Mouse (Mus musculus) forebrain, postnatal 0 days (tissue): ENCODE data around the gene Kat5. TPM values are rescaled to one million over a fixed set of nuclear protein-coding genes. Genes with fewer than 3 reads are reported as not detected.

Experiments
- ATAC-seq: fragments of 200-750 bp; cut with Nextera tagmentation; 2 replicates; pipeline ENCODE4 v1.8.0; 2017; ENCODE audit warnings: mild to moderate bottlenecking, moderate library complexity
- DNase-seq: peaks from one replicate; pipeline ENCODE4 v3.0.0-alpha.2; 2015
- H3K27ac ChIP-seq: fragments of 300-500 bp; sonication (generic); 2 replicates; pipeline ENCODE4 v1.5.1; 2014; ENCODE audit warnings: low read depth, mild to moderate bottlenecking, antibody characterized with exemption, low read length, moderate library complexity, mixed read lengths
- H3K27me3 ChIP-seq: fragments of 300-500 bp; sonication (generic); 2 replicates; pipeline ENCODE4 v1.6.1; 2014; ENCODE audit warnings: mild to moderate bottlenecking, low read length, mixed read lengths; ENCODE audit not compliant: insufficient read depth
- H3K36me3 ChIP-seq: fragments of 300-500 bp; sonication (generic); 2 replicates; pipeline ENCODE4 v1.6.1; 2014; ENCODE audit warnings: mild to moderate bottlenecking, moderate library complexity; ENCODE audit not compliant: insufficient read depth
- H3K4me1 ChIP-seq: fragments of 300-500 bp; sonication (generic); 2 replicates; pipeline ENCODE4 v1.6.1; 2014; ENCODE audit warnings: antibody characterized with exemption; ENCODE audit not compliant: insufficient read depth
- H3K4me2 ChIP-seq: fragments of 300-500 bp; sonication (generic); 2 replicates; pipeline ENCODE4 v1.6.1; 2014; ENCODE audit warnings: low read depth, mild to moderate bottlenecking, moderate library complexity
- H3K4me3 ChIP-seq: fragments of 300-500 bp; sonication (generic); 2 replicates; pipeline ENCODE4 v1.5.1; 2014; ENCODE audit warnings: low read depth, low read length, mixed read lengths
- H3K9ac ChIP-seq: fragments of 300-500 bp; sonication (generic); 2 replicates; pipeline ENCODE4 v1.6.1; 2014; ENCODE audit warnings: mild to moderate bottlenecking
- H3K9me3 ChIP-seq: fragments of 300-500 bp; sonication (generic); 2 replicates; pipeline ENCODE4 v1.6.1; 2016; ENCODE audit warnings: low read length
- CTCF ChIP-seq: sonication (generic); IDR thresholded peaks from 2 replicates; pipeline ENCODE4 v1.5.1; 2016; ENCODE audit warnings: antibody characterized with exemption, control low read depth, low read depth
- WGBS: fragments of 180-500 bp; shearing (Covaris S2); extraction: QIAGEN DNeasy Blood & Tissue Kit; methylation state at CpG from one replicate; pipeline ENCODE4 v1.1.7; 2014; 5-methylcytosine and 5-hydroxymethylcytosine counted together
- polyA plus RNA-seq: library from polyadenylated mRNA; unstranded; fragments of >200 nt; fragmentation: Nextera tagmentation; extraction: Ambion mirVana; gene quantifications from 2 replicates; pipeline ENCODE4 v1.2.1, GENCODE M21; 2015
- total RNA-seq: library from RNA; depleted of rRNA; stranded (reverse); fragments of >200 nt; gene quantifications from 2 replicates; pipeline ENCODE4 v1.2.3, GENCODE M21; 2014

Kat5 gene
- total and polyA plus RNA-seq, 2 experiments from 2014 or later: 72.6 to 131 TPM

DNA sequence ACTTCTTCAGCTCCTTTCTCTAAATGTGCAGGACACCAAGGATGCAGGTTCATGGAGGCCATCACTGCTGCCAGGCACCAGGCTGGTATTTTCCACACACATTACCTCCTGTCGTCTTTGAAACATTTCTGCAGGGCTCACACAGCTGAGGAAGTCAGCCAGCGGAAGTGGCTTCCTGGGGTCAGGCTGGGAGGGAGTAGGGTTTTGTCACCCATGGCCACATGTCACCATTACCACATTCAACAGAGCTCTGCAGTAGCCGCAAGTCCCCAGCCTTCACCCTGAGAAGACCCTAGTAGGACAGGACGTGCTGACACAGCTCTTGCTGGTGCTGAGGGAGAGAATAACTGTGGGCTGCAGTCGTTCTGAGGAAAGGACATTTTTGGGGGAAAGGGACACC is 38.2 kb downstream of the Kat5 start:
- H3K27me3 ChIP-seq: no peaks in the 10 kb centered on the region
- H3K36me3 ChIP-seq: peaks cover 23% of the 10 kb centered on the region; the same call in 1 of the 2 replicates
- H3K9ac ChIP-seq: no peak overlapping the region
- 78% methylated on average over 5 of the region's 5 CpGs for WGBS
- DNase-seq (no peak), ATAC-seq (no peak)
- H3K27ac ChIP-seq: no peak overlapping the region
- H3K4me1 ChIP-seq: peaks cover 7% of the 10 kb centered on the region; the same call in 1 of the 2 replicates
- H3K9me3 ChIP-seq: no peaks in the 10 kb centered on the region
- no peak overlapping the region for H3K4me2 ChIP-seq
- TF ChIP-seq CTCF: no peak
- H3K4me3 ChIP-seq: no peak overlapping the region

DNA sequence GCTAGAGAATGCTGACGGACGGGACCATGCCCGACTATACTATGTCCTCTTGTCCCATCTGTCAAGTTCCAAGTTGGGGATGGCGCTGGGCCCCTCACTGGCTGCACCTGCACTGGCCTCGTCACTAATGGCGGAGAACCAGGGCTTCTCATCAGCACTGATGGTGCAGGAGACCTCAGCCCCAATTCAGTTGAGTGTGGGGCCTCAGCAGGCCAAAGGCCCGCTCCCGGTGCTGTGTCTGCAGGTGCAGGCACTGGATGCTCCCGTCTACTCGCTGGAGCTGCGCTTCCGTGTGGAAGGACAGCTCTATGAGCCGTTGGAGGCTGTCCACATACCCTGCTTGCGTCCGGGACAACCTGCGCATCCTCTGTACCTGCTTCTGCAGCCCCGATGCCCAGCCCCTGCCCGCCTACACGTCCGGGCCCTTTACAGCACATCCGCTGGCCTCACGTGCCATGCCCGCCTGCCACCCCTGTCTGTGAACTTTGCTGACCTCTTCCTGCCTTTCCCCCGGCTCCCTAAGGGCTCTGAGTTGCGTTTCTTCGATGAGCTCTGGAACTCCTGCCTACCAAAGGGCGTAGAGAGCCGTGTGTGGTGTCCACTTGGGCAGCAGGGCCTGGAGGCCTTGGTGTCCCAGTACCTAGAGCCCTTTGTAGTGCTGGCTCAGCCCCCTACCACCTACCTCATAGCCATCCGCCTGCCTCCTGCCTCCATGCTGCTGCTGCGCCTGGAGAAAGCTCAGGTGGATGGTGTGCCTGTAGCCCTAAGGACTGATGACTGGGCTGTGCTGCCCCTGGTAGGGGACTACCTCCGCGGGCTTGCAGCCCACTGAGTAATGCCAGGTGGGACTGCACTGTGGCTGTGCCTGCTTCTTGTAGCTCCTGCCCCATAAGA is 39.4 kb downstream of the Kat5 start:
- H3K4me1 ChIP-seq: peaks cover 8% of the 10 kb centered on the region; the same call in 1 of the 2 replicates
- H3K9ac ChIP-seq: no peak overlapping the region
- peaks cover 23% of the 10 kb centered on the region; the same call in 1 of the 2 replicates for H3K36me3 ChIP-seq
- no peaks in the 10 kb centered on the region for H3K9me3 ChIP-seq
- no peak overlapping the region for H3K4me2 ChIP-seq
- no peak overlapping the region for H3K4me3 ChIP-seq
- ATAC-seq (no peak), DNase-seq (no peak)
- H3K27ac ChIP-seq: no peak overlapping the region
- no peaks in the 10 kb centered on the region; the same call in 1 of the 2 replicates for H3K27me3 ChIP-seq
- TF ChIP-seq CTCF: no peak
- 90% methylated on average over 32 of the region's 32 CpGs for WGBS

DNA sequence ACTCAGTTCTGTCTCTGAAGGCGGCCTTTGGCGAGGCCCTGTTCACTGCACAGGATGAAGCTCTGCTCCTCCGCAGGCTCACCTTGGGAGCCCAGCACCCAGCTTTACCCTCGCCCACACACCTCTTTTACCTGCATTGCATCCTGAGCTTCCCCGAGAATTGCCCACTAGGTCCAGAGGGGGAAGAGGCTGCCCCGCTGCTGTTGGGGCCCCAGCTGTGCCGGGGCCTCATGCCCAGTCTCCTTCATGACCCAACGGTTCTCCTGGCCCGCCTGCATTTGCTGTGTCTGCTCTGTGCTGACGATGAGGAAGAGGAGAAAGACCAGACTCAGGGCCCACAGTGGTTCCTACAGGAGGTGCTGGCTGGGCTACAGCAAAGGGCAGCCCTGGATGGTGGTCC is 40.5 kb downstream of the Kat5 start:
- no peak for TF ChIP-seq CTCF
- Histone ChIP-seq H3K4me3 (no peak overlapping the region), H3K9ac (no peak overlapping the region), H3K9me3 (no peaks in the 10 kb centered on the region), H3K27ac (no peak overlapping the region), H3K4me2 (peak overlapping the region; percentile 92; the same call in 1 of the 2 replicates), H3K4me1 (peaks cover 8% of the 10 kb centered on the region; the same call in 1 of the 2 replicates), H3K27me3 (no peaks in the 10 kb centered on the region; the same call in 1 of the 2 replicates), H3K36me3 (peaks cover 23% of the 10 kb centered on the region; the same call in 1 of the 2 replicates)
- DNase-seq (no peak), ATAC-seq (no peak)
- WGBS: 92% methylated on average over 10 of the region's 10 CpGs

DNA sequence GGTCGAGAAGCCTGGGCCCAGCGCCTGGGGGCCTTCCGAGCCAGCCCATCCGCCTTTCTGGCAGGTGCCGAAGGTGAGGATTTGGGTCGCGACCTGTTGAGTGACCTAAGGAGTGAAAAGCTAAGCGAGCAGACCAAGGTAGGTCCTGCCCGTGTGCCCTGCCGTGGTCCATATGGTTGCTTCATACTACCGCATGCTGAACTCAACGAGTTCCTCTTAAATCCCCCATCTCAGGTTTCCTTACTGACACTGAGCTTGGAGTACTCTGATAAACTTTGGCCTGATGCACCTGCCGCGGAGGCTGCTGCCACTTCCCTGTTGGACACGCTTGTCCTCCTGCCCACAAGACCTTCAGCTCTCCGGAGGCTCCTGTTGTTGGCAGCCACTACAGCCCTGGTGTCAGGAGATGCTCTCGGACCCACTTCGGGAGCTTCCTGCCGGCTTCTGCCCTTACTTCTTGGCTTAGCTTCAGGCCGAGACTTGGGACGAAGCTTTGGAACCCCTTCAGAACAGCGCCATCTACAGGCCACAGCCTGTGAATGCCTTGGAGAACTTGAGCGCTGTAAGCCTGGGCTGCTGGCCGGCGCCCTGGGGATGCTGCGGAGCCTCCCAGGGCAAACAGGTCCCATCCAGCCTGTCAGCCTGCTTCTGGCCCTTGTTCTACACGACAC is 41.4 kb downstream of the Kat5 start:
- Histone ChIP-seq H3K36me3 (peaks cover 23% of the 10 kb centered on the region; the same call in 1 of the 2 replicates), H3K4me1 (peaks cover 8% of the 10 kb centered on the region; the same call in 1 of the 2 replicates), H3K4me2 (peak overlapping the region; percentile 92), H3K27me3 (no peaks in the 10 kb centered on the region; the same call in 1 of the 2 replicates), H3K9ac (peak overlapping the region; percentile 83; the same call in 1 of the 2 replicates), H3K27ac (peak overlapping the region; percentile 89; the same call in 1 of the 2 replicates), H3K4me3 (peak overlapping the region; percentile 74), H3K9me3 (no peaks in the 10 kb centered on the region)
- peak; percentile 92 for TF ChIP-seq CTCF
- peak; percentile 17; the same call in 1 of the 2 replicates for ATAC-seq
- peak; percentile 93 for DNase-seq
- WGBS: 6% methylated on average over 25 of the region's 27 CpGs

DNA sequence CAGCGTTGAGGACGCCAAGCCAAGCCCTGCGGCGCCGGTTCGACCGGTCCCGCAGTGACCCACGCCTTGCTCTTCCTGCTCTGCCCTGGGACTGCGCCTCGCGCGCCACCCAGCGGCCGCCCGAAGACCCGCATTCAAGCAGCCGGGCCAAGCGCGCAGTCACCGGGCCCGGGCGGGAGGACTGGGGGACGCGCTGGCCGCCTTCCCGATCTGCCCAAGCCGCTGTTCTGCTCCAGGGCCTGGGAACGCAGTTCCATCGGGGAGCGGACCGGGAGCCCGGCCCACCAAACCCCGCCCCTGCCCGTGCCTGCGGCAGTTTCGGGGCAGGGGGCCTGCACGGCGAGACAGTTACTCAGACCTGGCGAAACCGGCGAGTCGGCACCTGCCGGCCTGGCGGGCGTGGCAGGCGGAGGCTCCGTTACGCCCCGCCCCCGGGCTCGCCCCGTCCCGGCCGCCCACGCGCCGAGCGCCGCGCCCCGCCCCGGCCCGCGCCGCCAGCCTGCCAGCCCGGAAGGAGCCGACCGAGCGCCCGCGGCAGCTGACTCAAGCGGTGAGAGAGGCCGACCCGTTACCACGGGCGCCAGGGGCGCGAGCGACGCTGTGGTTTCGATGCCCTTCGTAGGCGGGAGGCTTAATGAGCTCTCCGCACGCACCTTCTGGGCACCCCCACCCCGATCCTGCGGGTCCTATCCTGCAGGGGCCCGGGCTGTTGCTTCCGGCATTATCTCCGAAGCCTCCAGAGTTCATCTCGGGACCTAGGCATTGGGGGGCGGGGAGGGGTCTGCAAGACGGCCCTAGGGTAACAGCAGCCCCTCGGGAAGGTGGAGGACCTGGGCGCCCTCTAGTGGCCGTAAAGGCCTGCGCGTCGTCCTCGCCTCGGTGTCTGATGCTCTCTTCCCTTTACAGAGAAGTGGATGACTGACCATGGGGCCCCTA is 42.2 kb downstream of the Kat5 start, which contains the start of gene Ap5b1:
TSS of gene Ap5b1 (plus strand) at position 492 of the 936 bp plus-strand sequence.
- peak; percentile 91 for ATAC-seq
- H3K4me1 ChIP-seq: peaks cover 8% of the 10 kb centered on the region; the same call in 1 of the 2 replicates

DNA sequence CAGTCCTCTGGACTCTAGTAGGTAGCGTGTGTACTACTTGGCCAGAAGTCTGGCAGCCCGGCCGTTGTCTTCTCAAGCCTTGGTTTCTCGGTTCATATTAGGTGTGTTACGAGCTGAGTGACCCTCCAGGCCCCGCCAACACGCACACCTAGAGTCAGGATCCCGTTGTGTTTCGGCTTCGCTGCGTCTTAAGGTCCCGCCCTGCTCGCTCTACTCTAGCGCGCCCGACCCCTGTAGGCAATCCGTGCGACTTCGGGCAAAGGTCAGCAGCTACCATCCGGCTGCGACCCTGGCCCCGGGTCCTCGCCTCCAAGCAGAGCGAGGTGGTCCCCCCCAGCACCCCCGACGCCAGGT is 42.9 kb downstream of the Kat5 start:
- WGBS: 2% methylated on average over 26 of the region's 26 CpGs

More for the DNA sequence above, 42.2 kb downstream of the Kat5 start, which contains the start of gene Ap5b1:
- peak; percentile 95 for TF ChIP-seq CTCF
- WGBS: 2% methylated on average over 85 of the region's 102 CpGs
- Histone ChIP-seq H3K4me3 (peak within 1 kb of the TSS; percentile 74), H3K27ac (peak within 1 kb of the TSS; percentile 89), H3K9me3 (no peaks in the 10 kb centered on the region), H3K36me3 (peaks cover 21% of the 10 kb centered on the region; the same call in 1 of the 2 replicates), H3K9ac (peak within 1 kb of the TSS; percentile 83), H3K4me2 (peak within 1 kb of the TSS; percentile 92), H3K27me3 (peaks cover under 1% of the 10 kb centered on the region; the same call in 1 of the 2 replicates)
- peak; percentile 92 for DNase-seq

More for the DNA sequence above, 42.9 kb downstream of the Kat5 start:
- H3K4me2 ChIP-seq: peak overlapping the region; percentile 92
- H3K36me3 ChIP-seq: peaks cover 21% of the 10 kb centered on the region; the same call in 1 of the 2 replicates
- H3K4me3 ChIP-seq: peak overlapping the region; percentile 74
- no peaks in the 10 kb centered on the region for H3K9me3 ChIP-seq
- H3K4me1 ChIP-seq: peaks cover 8% of the 10 kb centered on the region; the same call in 1 of the 2 replicates
- peak overlapping the region; percentile 83 for H3K9ac ChIP-seq
- no peak for TF ChIP-seq CTCF
- DNase-seq (no peak), ATAC-seq (peak; percentile 14)
- H3K27ac ChIP-seq: peak overlapping the region; percentile 89; the same call in 1 of the 2 replicates
- H3K27me3 ChIP-seq: peaks cover 6% of the 10 kb centered on the region
